Mouse (Mus musculus) midbrain, embryonic 15.5 days (tissue): ENCODE data around the gene Setmar. TPM values are rescaled to one million over a fixed set of nuclear protein-coding genes. Genes with fewer than 3 reads are reported as not detected.
A peak's percentile ranks its signal among the peaks of the same experiment; 100 is the strongest.

Source experiments
- ATAC-seq: fragments of 200-750 bp; cut with Nextera tagmentation; replicated peaks from 2 replicates; pipeline ENCODE4 v1.8.0; 2017; ENCODE audit warnings: moderate TSS enrichment
- H3K27ac ChIP-seq: fragments of 300-500 bp; sonication (generic); 2 replicates; pipeline ENCODE4 v1.5.1; 2015; ENCODE audit warnings: mild to moderate bottlenecking, inconsistent platforms
- H3K27me3 ChIP-seq: fragments of 300-500 bp; sonication (generic); replicated peaks from 2 replicates; pipeline ENCODE4 v1.6.1; 2015; ENCODE audit warnings: inconsistent platforms
- H3K36me3 ChIP-seq: fragments of 300-500 bp; sonication (generic); replicated peaks from 2 replicates; pipeline ENCODE4 v1.6.1; 2015; ENCODE audit warnings: inconsistent platforms
- H3K4me1 ChIP-seq: fragments of 300-500 bp; sonication (generic); 2 replicates; pipeline ENCODE4 v1.6.1; 2015; ENCODE audit warnings: inconsistent platforms
- H3K4me2 ChIP-seq: fragments of 300-500 bp; sonication (generic); 2 replicates; pipeline ENCODE4 v1.6.1; 2015; ENCODE audit warnings: inconsistent platforms, mild to moderate bottlenecking, moderate library complexity
- H3K4me3 ChIP-seq: fragments of 300-500 bp; sonication (generic); 2 replicates; pipeline ENCODE4 v1.5.1; 2015; ENCODE audit warnings: mild to moderate bottlenecking, inconsistent platforms
- H3K9ac ChIP-seq: fragments of 300-500 bp; sonication (generic); 2 replicates; pipeline ENCODE4 v1.6.1; 2015; ENCODE audit warnings: mild to moderate bottlenecking, inconsistent platforms
- H3K9me3 ChIP-seq: fragments of 300-500 bp; sonication (generic); 2 replicates; pipeline ENCODE4 v1.6.1; 2016; ENCODE audit warnings: inconsistent platforms
- WGBS: fragments of 180-500 bp; shearing (Covaris S2); methylation state at CpG from one replicate; pipeline ENCODE4 v1.1.7; 2015; ENCODE audit warnings: mixed read lengths; 5-methylcytosine and 5-hydroxymethylcytosine counted together
- polyA plus RNA-seq: library from polyadenylated mRNA; unstranded; fragments of >200 nt; fragmentation: Nextera tagmentation; extraction: Ambion mirVana; gene quantifications from 2 replicates; pipeline ENCODE4 v1.2.1, GENCODE M21; 2015

Setmar gene
- polyA plus RNA-seq, 1 experiment from 2014 or later, result 6.5 TPM

GRCm38 (mm10) chr6:108091296-108091695 is 26.5 kb downstream of the Setmar start:
- Histone ChIP-seq H3K27me3 (no peaks in the 10 kb centered on the region), H3K4me3 (no peak overlapping the region), H3K4me2 (no peak overlapping the region), H3K4me1 (no peaks in the 10 kb centered on the region), H3K9me3 (no peaks in the 10 kb centered on the region), H3K36me3 (no peaks in the 10 kb centered on the region), H3K27ac (no peak overlapping the region), H3K9ac (no peak overlapping the region)
- 78% methylated on average over 1 of the region's 1 CpGs for WGBS
- no peak for ATAC-seq

DNA sequence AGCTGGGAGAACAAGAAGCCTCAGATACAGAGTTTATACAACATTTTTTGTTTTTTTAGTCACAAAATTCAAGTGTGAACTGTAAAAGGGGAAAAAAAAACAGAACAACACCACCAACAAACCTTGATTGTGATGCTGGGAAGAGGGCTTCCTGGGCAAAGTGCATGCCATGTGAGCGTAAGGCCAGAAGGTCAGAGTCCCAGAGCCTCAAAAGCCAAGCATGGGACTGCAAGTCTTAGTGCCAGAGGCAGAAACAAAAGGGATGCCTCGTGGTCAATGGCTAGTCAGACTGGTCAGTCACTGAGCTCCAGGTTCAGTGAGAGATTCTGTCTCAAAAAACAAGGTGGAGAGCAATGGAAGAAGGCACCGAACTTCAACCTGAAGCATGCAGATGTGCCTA is 27.8 kb downstream of the Setmar start:
- H3K27me3 ChIP-seq, result no peaks in the 10 kb centered on the region
- no peaks in the 10 kb centered on the region for H3K36me3 ChIP-seq
- H3K9ac ChIP-seq, result no peak overlapping the region
- H3K27ac ChIP-seq, result no peak overlapping the region
- no peaks in the 10 kb centered on the region for H3K9me3 ChIP-seq
- ATAC-seq, result no peak
- no peaks in the 10 kb centered on the region for H3K4me1 ChIP-seq
- 80% methylated on average over 3 of the region's 3 CpGs for WGBS
- no peak overlapping the region for H3K4me2 ChIP-seq
- H3K4me3 ChIP-seq, result no peak overlapping the region

- no peaks in the 10 kb centered on the region for H3K27me3 ChIP-seq
- no peaks in the 10 kb centered on the region for H3K4me1 ChIP-seq
- 77% methylated on average over 3 of the region's 3 CpGs for WGBS
- H3K27ac ChIP-seq, result no peak overlapping the region
- no peak overlapping the region for H3K9ac ChIP-seq
- H3K36me3 ChIP-seq, result no peaks in the 10 kb centered on the region
- no peak overlapping the region for H3K4me3 ChIP-seq
- H3K4me2 ChIP-seq, result no peak overlapping the region
- ATAC-seq, result no peak
- H3K9me3 ChIP-seq, result no peaks in the 10 kb centered on the region
Measured at GRCm38 (mm10) chr6:108093449-108093848, 28.6 kb downstream of the Setmar start.

DNA sequence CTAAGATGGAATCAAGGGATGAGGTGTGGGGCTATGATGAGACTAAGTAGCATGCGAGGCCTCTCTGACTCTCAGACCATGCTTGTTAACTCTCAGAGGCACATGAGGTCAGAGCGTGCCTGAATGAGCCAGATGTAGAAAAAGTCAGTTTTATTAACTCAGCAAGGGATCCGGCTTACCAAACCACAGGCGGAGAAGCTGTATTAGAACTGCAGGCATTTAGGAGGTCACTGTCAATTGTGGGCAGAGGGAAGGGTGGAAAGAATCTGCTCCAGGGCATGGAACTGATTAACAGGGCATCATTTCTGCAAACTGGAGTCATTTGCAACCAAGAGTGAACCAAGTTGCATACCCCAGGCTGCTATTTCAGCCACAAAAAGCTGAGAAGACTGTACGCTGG is 30.6 kb downstream of the Setmar start:
- H3K4me3 ChIP-seq, result no peak overlapping the region
- no peak overlapping the region for H3K27ac ChIP-seq
- H3K27me3 ChIP-seq, result no peaks in the 10 kb centered on the region
- no peaks in the 10 kb centered on the region for H3K9me3 ChIP-seq
- peaks cover 3% of the 10 kb centered on the region; the same call in 1 of the 2 replicates for H3K4me1 ChIP-seq
- H3K36me3 ChIP-seq, result no peaks in the 10 kb centered on the region
- H3K9ac ChIP-seq, result no peak overlapping the region
- 79% methylated on average over 5 of the region's 5 CpGs for WGBS
- no peak for ATAC-seq
- no peak overlapping the region for H3K4me2 ChIP-seq

- H3K4me1 ChIP-seq, result peaks cover 3% of the 10 kb centered on the region; the same call in 1 of the 2 replicates
- no peak overlapping the region for H3K9ac ChIP-seq
- ATAC-seq, result peak; percentile 90
- no peaks in the 10 kb centered on the region for H3K9me3 ChIP-seq
- H3K36me3 ChIP-seq, result no peaks in the 10 kb centered on the region
- H3K27me3 ChIP-seq, result no peaks in the 10 kb centered on the region
- H3K4me2 ChIP-seq, result peak overlapping the region; percentile 18; the same call in 1 of the 2 replicates
- H3K27ac ChIP-seq, result no peak overlapping the region
- WGBS, result 17% methylated on average over 9 of the region's 9 CpGs
- H3K4me3 ChIP-seq, result no peak overlapping the region
Measured at GRCm38 (mm10) chr6:108098171-108098845, 33.5 kb downstream of the Setmar start.

- Histone ChIP-seq H3K4me3 (no peak overlapping the region), H3K27me3 (no peaks in the 10 kb centered on the region), H3K9me3 (no peaks in the 10 kb centered on the region), H3K4me1 (peaks cover 3% of the 10 kb centered on the region; the same call in 1 of the 2 replicates), H3K9ac (no peak overlapping the region), H3K4me2 (peak overlapping the region; percentile 18; the same call in 1 of the 2 replicates), H3K27ac (no peak overlapping the region), H3K36me3 (no peaks in the 10 kb centered on the region)
- WGBS, result 33% methylated on average over 3 of the region's 3 CpGs
- no peak for ATAC-seq
Measured at GRCm38 (mm10) chr6:108098846-108099217, 34.0 kb downstream of the Setmar start.

DNA sequence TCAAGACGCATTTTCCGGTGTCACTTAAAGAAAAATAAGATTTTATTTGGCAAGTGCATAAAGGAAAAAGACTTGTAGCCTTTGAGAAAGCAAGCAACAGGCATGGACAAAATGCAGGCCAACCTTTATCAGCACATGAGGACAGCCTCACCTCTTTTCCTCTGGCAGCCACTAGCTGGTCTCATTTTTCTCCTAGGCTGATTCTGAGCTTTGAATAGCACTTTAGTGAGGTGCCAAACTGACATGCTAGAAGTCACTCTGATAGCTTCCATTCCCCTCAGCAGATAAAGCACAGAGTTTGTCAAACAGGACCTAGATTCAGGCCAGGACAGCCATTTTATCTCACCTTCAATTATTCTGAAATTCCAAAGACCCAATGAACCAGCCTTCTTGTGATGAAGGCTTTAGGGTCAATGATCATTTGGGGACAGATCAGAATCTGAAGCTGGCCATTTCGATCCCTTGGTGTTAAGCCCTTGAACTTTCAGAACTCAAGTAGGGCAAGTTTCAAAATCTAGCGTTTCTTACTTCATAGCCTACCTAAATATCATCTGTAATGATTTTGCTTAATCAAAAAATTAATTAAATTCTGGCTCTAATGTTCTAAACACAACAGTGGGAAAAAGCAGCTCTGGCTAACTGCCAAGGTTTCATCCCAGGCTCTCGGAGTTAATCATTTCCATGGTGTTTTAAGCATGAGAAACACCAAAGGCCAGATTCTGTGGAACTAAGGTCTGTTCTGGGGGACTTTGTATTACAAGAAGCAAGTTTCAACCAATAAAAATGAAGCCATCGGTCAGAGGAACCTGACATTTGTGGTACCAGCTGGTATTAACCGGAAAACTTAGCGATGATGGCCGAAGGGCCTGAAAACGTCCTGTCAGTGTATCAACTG is 37.3 kb downstream of the Setmar start:
- Histone ChIP-seq H3K9ac (no peak overlapping the region), H3K4me3 (no peak overlapping the region), H3K36me3 (no peaks in the 10 kb centered on the region), H3K9me3 (no peaks in the 10 kb centered on the region), H3K27ac (no peak overlapping the region), H3K4me1 (peaks cover 3% of the 10 kb centered on the region; the same call in 1 of the 2 replicates), H3K27me3 (no peaks in the 10 kb centered on the region), H3K4me2 (no peak overlapping the region)
- 86% methylated on average over 10 of the region's 10 CpGs for WGBS
- no peak for ATAC-seq

GRCm38 (mm10) chr6:108107376-108107775 is 42.5 kb downstream of the Setmar start:
- Histone ChIP-seq H3K9me3 (no peaks in the 10 kb centered on the region), H3K27me3 (no peaks in the 10 kb centered on the region), H3K4me1 (no peaks in the 10 kb centered on the region), H3K36me3 (peaks cover 4% of the 10 kb centered on the region; the same call in 1 of the 2 replicates), H3K4me2 (no peak overlapping the region), H3K4me3 (no peak overlapping the region), H3K27ac (no peak overlapping the region), H3K9ac (no peak overlapping the region)
- no peak for ATAC-seq

DNA sequence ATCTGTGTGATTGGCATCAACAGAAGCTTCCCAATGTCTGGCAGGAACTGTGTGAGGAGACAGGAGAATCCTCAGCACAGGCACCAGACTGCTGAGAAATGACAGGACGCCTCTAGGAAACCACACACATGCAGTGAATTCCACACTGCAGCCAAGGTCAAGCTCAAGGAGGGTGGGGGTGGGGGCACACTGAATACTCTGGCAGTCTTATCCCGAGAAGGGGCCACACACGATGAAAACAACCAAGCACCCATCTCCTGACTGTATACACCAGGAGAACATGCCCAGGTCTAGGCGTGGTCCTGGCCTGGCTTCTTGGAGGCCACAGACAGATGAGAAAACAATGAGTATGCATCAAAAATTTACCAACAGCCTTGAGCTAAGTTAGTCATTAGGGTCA is 45.5 kb downstream of the Setmar start:
- H3K4me2 ChIP-seq, result no peak overlapping the region
- ATAC-seq, result no peak
- H3K27ac ChIP-seq, result no peak overlapping the region
- no peaks in the 10 kb centered on the region for H3K9me3 ChIP-seq
- H3K27me3 ChIP-seq, result no peaks in the 10 kb centered on the region
- H3K4me1 ChIP-seq, result no peaks in the 10 kb centered on the region
- H3K4me3 ChIP-seq, result no peak overlapping the region
- H3K36me3 ChIP-seq, result peaks cover 4% of the 10 kb centered on the region; the same call in 1 of the 2 replicates
- H3K9ac ChIP-seq, result no peak overlapping the region
- 82% methylated on average over 4 of the region's 4 CpGs for WGBS

GRCm38 (mm10) chr6:108111693-108112092 is 46.8 kb downstream of the Setmar start:
- no peak overlapping the region for H3K27ac ChIP-seq
- H3K9me3 ChIP-seq, result no peaks in the 10 kb centered on the region
- no peaks in the 10 kb centered on the region for H3K27me3 ChIP-seq
- no peak for ATAC-seq
- H3K36me3 ChIP-seq, result peaks cover 4% of the 10 kb centered on the region; the same call in 1 of the 2 replicates
- H3K4me3 ChIP-seq, result no peak overlapping the region
- no peaks in the 10 kb centered on the region for H3K4me1 ChIP-seq
- H3K4me2 ChIP-seq, result no peak overlapping the region
- no peak overlapping the region for H3K9ac ChIP-seq

DNA sequence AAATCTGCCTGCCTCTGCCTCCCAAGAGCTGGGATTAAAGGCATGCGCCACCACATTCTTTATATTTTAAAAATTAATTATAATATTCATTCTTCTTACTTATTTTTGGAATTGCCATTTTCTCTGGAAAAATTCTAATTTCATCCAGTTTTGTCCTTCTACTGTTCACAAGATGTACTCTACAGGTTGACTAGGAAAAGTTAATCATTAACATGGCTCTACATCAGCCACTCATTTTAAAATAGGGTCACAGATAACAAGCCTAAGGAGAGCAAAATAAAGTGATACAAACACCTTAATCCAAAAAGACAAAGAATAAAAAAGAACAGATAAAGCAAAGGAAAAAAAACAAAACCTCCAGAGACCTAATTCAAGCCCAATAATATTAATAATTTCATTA is 50.1 kb downstream of the Setmar start:
- no peak for ATAC-seq
- no peaks in the 10 kb centered on the region for H3K4me1 ChIP-seq
- no peak overlapping the region for H3K27ac ChIP-seq
- no peaks in the 10 kb centered on the region for H3K36me3 ChIP-seq
- H3K4me2 ChIP-seq, result no peak overlapping the region
- H3K27me3 ChIP-seq, result no peaks in the 10 kb centered on the region
- 96% methylated on average over 1 of the region's 1 CpGs for WGBS
- H3K4me3 ChIP-seq, result no peak overlapping the region
- H3K9me3 ChIP-seq, result no peaks in the 10 kb centered on the region
- no peak overlapping the region for H3K9ac ChIP-seq

- Histone ChIP-seq H3K4me2 (no peak overlapping the region), H3K9ac (no peak overlapping the region), H3K4me1 (no peaks in the 10 kb centered on the region), H3K36me3 (no peaks in the 10 kb centered on the region), H3K27ac (no peak overlapping the region), H3K4me3 (no peak overlapping the region), H3K27me3 (no peaks in the 10 kb centered on the region), H3K9me3 (no peaks in the 10 kb centered on the region)
- WGBS, result 96% methylated on average over 6 of the region's 6 CpGs
- ATAC-seq, result no peak
Measured at GRCm38 (mm10) chr6:108117881-108118280, 53.0 kb downstream of the Setmar start.
